Mouse (Mus musculus): ENCODE measurements around the gene Ifit1bl2.
"Not testable (repeated sequence)": the region's sequence is repeated elsewhere in the genome, so short reads cannot be mapped to it uniquely, and the experiment has no call there.

Ifit1bl2 gene

DNA sequence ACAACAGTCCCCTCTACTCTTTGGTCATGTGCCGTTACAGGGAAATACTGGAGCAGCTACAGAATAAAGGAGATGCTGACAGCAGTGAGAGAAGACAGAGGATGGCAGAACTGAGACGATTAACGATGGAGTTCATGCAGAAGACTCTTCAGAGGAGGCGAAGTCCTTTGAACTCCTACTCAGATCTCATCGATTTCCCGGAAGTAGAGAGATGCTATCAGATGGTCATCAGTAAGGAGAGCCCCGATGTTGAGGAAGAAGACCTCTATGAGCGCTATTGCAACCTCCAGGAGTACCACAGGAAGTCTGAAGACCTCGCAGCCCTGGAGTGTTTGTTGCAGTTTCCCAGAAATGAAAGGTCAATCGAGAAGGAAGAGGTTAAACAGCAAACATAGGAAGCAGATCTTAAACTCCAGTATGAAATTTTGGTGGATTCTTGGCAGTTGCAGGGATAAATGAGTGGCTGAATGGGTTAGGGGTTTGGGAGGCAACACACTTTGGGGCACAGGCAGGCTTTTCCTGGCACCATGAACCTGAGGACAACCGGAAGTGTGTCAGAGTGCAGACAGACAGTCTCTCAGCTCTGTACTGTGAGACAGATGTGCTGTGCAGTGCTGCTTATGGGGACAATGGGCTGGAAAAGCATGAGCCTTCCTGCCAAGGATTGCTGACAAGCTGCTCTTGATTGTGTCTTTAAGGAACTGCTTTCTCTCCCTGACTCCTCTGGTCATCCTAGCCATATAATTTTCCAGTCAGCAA lies 28.1 kb downstream of the Ifit1bl2 start:
- DNase-seq (ENCODE audit: inconsistent age in 2 of 2, low spot score in 1 of 2), result not testable (repeated sequence)

DNA sequence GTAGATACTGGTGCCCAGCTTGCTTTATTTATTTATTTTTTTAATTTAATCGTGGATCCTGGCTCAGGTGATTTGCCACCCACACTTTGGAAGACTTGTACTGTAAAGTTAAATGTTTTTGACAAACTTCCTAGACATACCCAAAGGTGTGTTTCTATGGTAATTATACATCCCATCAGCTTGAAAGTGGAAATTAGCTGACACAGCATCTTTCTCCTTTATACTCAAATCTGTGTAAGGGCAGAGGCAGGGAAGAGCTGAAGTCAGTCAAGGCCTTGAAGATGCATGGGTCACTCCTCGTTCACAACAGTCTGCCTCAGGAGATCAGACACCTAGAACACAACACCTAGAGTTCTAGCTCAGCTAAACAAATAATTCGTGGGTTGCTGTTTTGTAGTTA lies 30.4 kb downstream of the Ifit1bl2 start:
- DNase-seq (ENCODE audit: inconsistent age in 2 of 2, low spot score in 1 of 2), result not testable (repeated sequence)

DNA sequence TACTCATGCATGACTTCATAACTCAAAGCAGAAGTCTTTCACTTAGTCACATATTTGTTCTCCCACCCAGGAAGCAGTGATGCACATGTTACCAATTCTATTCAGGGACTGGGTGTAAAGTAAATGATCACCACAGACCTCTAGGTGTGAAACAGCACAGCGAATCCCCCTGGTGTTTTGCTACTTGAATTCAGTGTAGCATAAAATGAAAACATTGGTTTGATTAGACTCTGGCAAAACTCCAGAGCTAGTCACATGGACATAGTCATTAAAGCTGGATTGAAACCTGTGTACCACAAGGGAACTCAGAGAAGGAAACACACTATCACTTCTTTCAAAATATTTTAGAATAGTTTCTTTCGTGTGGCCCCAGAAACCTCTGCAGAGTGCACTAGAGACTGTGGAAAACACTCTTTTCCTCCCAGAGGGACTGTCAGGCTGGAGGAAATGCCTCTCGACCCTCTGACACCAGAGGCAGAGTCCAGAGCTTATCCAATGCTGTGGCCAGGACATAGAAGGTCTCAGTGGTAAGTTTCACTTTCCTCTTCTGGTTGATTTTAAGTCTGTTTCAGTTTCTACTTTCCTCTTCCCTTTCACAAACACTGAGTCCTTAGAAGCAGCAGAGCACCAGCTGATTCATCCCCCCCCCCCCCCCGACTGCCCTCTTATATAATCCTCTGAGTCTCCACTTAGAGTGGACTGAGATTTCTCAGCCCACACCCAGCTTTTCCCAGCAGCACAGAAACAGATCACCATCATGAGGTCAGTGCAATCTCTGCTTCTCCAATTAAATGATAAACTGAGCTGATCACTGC lies 33.1 kb downstream of the Ifit1bl2 start, which contains the start of gene Ifit3b:
Gene Ifit3b (plus strand): TSS at position 734 of the 815 bp plus-strand sequence.
- peak; percentile 70 to 90 for DNase-seq (ENCODE audit: inconsistent age in 2 of 2, low spot score in 1 of 2)

DNA sequence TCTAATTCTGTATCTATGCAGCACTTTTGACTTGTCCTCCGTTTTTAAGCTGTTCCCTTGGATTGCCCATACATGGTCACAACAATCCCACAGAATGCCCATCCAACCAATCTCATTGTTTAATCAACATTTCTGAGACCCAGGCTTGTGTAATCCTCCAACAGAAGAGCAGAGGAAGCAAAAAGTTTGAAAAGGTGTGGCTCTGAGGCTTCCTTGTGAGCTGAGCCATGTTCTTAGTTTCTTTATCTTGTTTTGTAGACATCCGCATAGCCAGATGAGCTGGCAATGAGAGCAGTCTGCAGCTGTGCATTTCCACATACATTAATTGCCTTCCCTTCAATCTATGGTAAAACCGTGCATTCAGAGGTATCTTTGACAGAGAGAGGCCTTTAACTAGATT lies 35.1 kb downstream of the Ifit1bl2 start:
- DNase-seq (ENCODE audit: inconsistent age in 2 of 2, low spot score in 1 of 2), result no peak

DNA sequence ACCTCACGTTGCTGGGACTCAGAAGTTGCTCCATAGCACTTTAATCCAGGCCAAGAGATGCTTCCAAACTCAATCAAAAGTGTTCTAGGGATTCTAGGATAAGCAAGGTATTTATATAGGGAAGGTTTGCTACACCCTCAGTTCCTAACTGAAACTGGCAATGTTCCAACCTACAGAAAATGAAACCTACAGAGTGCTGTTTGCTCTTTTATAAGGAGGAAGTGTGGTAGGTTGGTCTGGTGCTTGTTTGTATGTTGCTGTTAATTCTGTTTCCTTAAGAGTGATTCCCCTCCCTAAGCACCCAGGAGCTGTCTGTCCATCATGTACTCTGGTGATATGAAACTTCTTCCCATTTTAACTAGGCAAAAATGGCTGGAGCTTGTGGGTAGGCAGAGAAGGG lies 38.7 kb downstream of the Ifit1bl2 start, which contains the start of gene Ifit1bl1:
Gene Ifit1bl1 (minus strand): TSS at position 69 of the 400 bp plus-strand sequence.
- peak in 1 of 2 experiments; percentile 38 for DNase-seq (ENCODE audit: inconsistent age in 2 of 2, low spot score in 1 of 2)

DNA sequence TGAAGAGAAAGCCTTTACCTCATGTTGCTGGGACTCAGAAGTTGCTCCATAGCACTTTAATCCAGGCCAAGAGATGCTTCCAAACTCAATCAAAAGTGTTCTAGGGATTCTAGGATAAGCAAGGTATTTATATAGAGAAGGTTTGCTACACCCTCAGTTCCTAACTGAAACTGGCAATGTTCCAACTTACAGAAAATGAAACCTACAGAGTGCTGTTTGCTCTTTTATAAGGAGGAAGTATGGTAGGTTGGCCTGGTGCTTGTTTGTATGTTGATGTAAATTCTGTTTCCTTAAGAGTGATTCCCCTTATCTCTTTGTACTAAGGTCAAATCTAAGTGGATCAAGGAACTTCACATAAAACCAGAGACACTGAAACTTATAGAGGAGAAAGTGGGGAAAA lies 41.3 kb downstream of the Ifit1bl2 start:
- peak in 1 of 2 experiments; percentile 45 for DNase-seq (ENCODE audit: inconsistent age in 2 of 2, low spot score in 1 of 2)

DNA sequence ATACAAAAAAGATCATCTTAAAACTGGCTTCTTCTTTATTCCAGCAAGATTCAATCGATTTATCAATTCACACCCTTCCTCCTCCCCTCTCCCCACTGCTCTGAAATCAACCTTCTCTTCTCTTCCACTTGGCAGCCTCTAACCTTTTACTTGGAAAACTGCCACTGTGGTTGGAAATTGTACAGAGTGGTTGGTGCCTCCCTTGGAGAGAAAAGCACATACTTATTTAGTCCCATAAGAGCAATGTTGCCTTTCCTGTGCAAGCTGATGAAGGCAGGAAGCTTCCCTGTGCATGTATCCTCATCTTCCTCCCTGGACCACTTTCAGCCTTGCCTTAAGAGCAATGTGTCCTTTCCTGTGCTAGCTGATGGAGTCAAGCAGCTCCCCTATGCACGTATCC lies 42.2 kb downstream of the Ifit1bl2 start:
- peak; percentile 38 to 91 for DNase-seq (ENCODE audit: inconsistent age in 2 of 2, low spot score in 1 of 2)

DNA sequence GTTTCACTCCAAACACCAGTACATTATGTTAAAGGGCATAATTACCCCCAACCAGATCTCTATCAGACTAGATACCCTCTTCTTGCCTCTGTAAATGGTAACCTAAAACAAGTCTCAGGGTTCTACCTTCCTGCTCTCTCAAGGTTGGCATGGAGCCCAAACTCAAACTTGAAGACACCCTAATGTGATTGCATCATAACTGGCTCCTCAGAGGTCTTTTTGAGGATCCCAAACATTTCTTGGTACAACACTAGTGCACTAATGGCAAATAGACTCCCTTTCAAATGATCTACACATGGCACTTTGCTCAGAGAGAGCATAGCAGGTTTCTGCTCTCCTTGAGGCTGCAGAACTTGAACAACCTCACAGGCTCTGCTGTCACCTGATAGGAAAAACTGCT lies 43.7 kb downstream of the Ifit1bl2 start:
- DNase-seq (ENCODE audit: inconsistent age in 2 of 2, low spot score in 1 of 2), result no peak

DNA sequence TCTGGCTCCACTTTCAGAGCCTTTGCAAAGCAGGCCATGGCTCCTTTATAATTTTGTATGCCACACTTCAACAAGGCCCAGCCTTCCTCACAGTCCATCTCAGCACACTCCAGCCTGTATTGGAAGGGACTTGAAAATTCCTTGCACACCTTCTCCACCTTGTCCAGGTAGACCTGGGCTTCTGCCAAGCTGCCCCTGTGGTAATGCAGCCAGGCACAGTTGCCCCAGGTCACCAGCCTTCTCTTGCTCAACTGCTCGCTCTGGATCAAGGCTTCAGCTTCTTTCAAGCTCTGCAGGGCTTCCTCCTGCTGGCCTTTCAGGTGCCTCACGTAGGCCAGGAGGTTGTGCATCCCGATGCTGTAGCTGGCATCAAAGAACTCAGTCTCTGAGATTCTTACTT lies 46.0 kb downstream of the Ifit1bl2 start:
- DNase-seq (ENCODE audit: inconsistent age in 2 of 2, low spot score in 1 of 2), result not testable (repeated sequence)

DNA sequence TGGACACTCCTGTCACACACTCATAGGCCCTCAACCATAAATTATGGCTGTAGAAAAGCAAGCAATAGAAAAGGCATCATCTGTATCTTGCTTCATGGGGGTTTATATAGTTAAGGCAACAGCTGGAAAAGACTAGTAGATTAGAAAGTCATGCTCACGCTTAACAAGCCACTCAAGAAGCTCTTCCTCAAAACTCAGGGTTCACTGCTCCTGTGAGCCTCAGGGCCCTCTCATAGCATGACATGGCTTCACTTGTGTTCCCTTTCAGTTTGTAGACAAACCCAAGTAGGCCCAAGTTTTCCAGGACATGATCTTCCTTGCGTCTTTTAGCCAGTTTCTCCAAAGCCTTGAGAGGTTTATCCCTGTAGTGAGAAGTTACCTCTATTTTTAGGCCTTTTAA lies 47.1 kb downstream of the Ifit1bl2 start:
- DNase-seq (ENCODE audit: inconsistent age in 2 of 2, low spot score in 1 of 2), result peak in 1 of 2 experiments; percentile 21

DNA sequence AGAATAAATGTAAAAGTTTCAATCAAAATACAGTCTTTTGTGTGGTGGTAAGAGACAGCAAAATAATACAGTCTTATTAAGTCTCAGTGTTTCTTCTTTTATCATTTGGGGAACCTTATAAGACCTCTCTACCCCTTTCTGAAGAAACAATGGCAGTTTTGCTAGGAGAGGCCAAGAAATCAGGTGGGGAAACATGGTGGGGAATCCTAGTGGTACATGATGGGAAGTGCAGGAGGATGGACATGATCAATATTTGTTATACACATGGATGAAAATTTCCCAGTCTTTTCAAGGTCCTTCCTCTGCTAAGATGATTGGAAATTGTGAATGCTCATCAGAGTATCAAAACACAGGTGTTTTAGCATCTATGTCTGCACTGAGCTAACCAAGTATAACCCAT lies 51.6 kb downstream of the Ifit1bl2 start:
- DNase-seq (ENCODE audit: inconsistent age in 2 of 2, low spot score in 1 of 2), result no peak

DNA sequence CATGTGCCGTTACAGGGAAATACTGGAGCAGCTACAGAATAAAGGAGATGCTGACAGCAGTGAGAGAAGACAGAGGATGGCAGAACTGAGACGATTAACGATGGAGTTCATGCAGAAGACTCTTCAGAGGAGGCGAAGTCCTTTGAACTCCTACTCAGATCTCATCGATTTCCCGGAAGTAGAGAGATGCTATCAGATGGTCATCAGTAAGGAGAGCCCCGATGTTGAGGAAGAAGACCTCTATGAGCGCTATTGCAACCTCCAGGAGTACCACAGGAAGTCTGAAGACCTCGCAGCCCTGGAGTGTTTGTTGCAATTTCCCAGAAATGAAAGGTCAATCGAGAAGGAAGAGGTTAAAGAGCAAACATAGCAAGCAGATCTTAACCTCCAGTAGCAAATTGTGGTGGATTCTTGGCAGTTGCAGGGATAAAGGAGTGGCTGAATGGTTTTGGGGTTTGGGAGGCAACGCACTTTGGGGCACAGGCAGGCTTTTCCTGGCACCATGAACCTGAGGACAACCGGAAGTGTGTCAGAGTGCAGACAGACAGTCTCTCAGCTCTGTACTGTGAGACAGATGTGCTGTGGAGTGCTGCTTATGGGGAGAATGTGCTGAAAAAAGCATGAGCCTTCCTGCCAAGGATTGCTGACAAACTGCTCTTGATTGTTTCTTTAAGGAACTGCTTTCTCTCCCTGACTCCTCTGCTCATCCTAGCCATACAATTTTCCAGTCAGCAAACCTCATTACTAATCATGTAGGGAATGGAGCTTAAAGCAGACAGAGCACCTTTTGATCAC lies 52.4 kb downstream of the Ifit1bl2 start:
- peak in 1 of 2 experiments; percentile 51 for DNase-seq (ENCODE audit: inconsistent age in 2 of 2, low spot score in 1 of 2)

DNA sequence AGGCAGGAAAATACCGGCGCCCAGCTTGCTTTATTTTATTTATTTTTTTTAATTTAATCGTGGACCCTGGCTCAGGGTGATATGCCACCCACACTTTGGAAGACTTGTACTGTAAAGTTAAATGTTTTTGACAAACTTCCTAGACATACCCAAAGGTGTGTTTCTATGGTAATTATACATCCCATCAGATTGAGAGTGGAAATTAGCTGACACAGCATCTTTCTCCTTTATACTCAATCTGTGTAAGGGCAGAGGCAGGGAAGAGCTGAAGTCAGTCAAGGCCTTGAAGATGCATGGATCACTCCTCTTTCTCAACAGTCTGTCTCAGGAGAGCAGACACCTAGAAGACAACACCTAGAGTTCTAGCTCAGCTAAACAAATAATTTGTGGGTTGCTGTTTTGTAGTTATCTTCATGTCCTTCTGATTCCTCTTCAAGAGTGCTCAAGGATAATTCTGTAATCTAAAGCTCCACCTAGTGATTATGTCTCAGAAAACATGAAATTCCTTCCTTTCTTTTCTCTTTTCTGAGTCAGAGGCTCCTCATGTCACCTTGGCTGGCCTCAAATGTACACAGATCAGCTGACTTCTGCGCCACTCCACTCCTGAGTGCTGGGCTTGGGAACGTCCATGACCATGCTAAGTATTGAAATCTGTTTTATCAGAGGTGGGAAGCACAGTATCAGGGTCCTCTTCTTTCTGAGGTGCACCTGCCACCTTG lies 54.6 kb downstream of the Ifit1bl2 start:
- DNase-seq (ENCODE audit: inconsistent age in 2 of 2, low spot score in 1 of 2), result peak in 1 of 2 experiments; percentile 63

DNA sequence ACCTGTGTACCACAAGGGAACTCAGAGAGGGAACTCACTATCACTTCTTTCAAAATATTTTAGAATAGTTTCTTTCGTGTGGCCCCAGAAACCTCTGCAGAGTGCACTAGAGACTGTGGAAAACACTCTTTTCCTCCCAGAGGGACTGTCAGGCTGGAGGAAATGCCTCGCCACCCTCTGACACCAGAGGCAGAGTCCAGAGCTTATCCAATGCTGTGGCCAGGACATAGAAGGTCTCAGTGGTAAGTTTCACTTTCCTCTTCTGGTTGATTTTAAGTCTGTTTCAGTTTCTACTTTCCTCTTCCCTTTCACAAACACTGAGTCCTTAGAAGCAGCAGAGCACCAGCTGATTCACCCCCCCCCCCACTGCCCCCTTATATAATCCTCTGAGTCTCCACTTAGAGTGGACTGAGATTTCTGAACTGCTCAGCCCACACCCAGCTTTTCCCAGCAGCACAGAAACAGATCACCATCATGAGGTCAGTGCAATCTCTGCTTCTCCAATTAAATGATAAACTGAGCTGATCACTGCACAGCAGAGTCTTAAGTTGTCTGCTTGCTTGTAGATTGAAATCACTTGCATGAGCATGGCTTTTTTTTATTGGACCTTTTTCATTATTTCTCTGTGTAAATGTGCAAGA lies 57.3 kb downstream of the Ifit1bl2 start, which contains the start of gene Ifit3:
Gene Ifit3 (plus strand): TSS at position 406 of the 641 bp plus-strand sequence.
- DNase-seq (ENCODE audit: inconsistent age in 2 of 2, low spot score in 1 of 2), result peak; percentile 56 to 76

DNA sequence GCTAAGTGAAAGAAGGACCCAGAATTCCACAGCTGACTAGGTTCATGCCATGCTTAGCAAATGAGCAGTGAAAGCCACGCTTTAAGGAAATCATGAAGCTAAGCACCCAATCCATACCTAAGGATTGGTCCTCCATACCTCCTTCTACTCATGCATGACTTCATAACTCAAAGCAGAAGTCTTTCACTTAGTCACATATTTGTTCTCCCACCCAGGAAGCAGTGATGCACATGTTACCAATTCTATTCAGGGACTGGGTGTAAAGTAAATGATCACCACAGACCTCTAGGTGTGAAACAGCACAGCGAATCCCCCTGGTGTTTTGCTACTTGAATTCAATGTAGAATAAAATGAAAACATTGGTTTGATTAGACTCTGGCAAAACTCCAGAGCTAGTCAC lies 57.8 kb downstream of the Ifit1bl2 start:
- DNase-seq (ENCODE audit: inconsistent age in 2 of 2, low spot score in 1 of 2), result peak in 1 of 2 experiments; percentile 35

DNA sequence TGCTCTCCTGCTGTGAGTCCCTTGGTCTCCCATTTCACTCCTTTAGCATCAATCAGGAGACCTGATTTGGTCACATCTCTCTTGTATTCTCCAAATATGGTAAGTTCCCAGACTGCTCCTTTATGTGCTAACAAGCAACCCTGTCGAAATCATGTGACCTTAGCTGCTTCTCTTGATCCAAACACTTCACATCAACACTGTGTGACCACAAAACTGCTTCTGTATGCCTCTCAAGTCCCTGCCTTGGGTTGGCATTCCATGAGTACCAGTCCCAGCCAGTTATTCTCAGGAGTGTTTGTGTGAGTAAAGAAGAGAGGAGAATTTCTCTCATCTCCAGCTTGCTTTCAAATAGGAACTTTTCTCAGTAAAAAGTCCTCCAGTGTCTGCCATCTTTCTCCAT lies 63.4 kb downstream of the Ifit1bl2 start:
- no peak for DNase-seq (ENCODE audit: inconsistent age in 2 of 2, low spot score in 1 of 2)

DNA sequence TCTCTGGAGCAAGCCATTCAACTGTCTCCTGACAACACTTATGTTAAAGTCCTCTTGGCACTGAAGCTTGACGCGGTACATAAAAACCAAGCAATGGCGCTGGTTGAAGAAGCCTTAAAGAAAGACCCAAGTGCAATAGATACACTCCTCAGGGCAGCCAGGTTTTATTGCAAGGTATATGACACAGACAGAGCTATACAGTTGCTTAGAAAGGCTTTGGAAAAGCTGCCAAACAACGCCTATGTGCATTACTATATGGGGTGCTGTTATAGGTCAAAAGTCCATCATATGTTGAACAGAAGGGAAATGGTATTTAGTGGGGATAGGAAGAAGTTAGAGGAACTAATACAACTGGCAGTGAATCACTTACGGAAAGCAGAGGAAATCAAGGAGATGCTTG lies 66.9 kb downstream of the Ifit1bl2 start:
- no peak for DNase-seq (ENCODE audit: inconsistent age in 2 of 2, low spot score in 1 of 2)

DNA sequence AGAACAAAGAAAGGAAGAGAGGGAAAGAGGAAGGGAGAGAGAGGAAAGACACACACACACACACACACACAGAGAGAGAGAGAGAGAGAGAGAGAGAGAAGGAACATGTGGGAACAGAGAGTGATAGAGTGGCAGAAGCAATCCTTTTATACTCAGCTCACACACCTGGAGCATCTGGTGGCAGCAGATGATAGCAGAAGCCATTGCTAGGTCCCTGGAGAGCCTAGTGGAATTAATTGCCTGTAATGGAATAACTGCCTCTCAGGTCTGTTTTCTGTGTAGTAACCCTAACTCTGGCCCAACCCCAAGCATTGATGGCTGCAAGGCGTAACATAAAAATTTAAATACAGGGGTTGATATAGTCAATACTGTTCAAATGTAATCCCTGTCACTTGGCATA lies 69.5 kb downstream of the Ifit1bl2 start:
- no peak for DNase-seq (ENCODE audit: inconsistent age in 2 of 2, low spot score in 1 of 2)

DNA sequence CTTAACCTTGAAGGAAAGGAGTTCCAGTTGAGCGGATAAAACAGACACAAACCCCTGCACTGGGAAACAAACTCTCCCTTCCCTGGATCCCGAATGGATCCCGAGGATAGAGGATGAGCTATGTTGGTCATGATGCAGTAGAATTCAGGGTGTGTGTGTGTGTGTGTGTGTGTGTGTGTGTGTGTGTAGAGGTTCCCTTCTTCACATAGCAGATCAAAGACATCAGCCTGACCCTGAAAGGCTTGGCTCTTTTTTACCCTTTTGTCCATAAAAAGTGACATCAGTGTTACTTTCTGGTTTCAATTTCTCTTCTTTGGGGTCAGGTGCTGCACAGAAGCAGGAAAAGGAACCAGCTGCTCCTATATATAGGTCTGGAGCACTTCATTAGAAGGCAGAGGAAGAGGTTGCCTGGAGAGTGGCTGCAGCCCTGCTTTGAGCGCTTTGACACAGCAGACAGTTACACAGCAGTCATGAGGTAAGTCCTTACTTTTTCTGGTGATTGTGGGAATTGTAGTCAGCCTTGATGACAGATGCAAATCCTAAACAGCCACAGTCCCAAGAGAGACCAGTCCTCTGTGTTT lies 70.6 kb downstream of the Ifit1bl2 start:
- peak in 1 of 2 experiments; percentile 65 for DNase-seq (ENCODE audit: inconsistent age in 2 of 2, low spot score in 1 of 2)

All from adrenal gland, adult (tissue).